Mouse (Mus musculus): ENCODE measurements around the gene Gm49322. TPM values are rescaled to one million over a fixed set of nuclear protein-coding genes. Genes with fewer than 3 reads are reported as not detected.
"Not testable (repeated sequence)": the region's sequence is repeated elsewhere in the genome, so short reads cannot be mapped to it uniquely, and the experiment has no call there.

The Gm49322 gene
- polyA plus RNA-seq (2012; rRNA removed), result 1.5 and 2.1 TPM in 2 replicates

DNA sequence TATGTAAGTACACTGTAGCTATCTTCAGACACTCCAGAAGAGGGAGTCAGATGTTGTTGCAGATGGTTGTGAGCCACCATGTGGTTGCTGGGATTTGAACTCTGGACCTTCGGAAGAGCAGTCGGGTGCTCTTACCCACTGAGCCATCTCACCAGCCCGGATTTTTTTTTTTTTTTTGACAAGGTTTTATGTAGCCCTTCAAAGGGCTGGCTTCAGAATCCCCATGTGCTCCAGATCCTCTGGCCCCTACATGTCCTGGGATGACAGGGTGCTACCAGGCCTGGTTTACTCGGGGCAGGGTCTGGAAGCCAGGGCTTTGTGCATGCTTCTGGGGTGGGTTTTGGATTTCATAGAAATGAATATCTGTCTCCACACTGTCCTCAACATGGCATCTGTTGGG lies at the start of gene Gm49322:
TSS of gene Gm49322 (plus strand) at position 301 of the 400 bp plus-strand sequence.
- DNase-seq (ENCODE audit: low read depth), result not testable (repeated sequence)

DNA sequence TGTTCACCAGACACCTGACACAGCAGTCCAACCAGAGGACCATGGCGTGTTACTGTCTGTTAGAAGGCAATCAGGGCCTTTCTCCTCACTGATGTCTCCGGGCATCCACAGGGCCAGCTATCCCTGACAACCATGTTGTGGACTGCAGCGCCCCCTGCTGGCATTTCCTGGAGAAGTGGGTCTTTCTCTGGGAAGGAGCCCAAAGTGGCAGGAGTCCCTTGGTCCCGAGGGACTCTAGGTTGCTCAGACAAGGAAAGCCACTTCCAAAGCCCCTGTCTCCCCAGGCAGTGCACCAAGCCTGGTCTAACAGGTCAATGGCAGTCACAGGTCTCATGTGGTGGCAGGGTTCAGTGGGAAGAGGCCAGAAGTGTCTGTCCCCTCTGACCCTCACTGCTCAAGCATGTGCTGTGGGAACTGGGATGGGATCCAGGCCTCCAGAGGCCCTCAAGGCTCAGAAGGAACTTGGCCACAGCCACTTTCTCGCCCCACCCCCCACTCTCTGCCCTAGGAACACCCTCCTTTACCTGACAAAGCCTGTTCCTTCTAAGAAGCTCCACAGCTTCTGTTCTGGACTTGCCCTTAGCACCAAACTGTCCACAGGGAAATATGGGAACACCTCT lies 48.4 kb upstream of the Gm49322 start:
- no peak for DNase-seq (ENCODE audit: low read depth)

DNA sequence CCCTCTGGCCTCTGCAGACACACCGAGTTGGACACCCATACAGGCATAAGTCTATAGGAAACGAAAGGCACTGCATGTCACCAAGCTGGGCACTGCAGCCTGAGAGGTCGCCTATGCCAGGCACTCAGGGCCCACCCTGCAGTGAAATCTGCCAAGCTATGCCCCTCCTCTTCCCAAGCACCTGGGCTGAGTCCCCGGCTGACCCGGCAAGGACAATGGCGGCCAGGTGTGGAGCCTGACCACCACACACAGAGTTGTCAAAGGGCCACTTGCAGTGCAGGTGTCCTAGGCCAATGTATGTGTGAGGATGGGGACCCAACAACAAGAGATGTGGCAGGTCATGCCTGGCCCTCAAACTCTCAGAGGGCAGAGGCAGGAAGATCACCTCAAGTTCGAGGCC lies 46.4 kb upstream of the Gm49322 start:
- no peak for DNase-seq (ENCODE audit: low read depth)

DNA sequence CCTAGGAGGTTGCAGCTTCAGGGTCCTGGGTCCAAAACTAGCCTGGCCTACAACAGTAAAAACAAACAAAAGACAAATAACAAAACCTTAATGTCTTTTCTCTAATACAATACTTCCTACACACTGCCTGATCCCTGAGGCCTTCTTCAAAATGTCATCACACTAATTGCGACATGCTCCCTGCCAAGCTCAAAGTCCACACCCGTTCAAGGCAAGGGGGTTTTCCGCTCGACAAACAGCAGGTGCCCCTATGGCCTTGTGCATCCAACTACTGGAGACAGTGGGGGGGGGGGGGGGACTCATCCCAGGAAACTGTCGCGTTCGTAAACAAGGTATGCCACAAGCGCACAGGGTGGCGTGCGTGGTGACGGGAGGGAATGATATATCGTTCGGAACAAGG lies 45.2 kb upstream of the Gm49322 start:
- no peak for DNase-seq (ENCODE audit: low read depth)

DNA sequence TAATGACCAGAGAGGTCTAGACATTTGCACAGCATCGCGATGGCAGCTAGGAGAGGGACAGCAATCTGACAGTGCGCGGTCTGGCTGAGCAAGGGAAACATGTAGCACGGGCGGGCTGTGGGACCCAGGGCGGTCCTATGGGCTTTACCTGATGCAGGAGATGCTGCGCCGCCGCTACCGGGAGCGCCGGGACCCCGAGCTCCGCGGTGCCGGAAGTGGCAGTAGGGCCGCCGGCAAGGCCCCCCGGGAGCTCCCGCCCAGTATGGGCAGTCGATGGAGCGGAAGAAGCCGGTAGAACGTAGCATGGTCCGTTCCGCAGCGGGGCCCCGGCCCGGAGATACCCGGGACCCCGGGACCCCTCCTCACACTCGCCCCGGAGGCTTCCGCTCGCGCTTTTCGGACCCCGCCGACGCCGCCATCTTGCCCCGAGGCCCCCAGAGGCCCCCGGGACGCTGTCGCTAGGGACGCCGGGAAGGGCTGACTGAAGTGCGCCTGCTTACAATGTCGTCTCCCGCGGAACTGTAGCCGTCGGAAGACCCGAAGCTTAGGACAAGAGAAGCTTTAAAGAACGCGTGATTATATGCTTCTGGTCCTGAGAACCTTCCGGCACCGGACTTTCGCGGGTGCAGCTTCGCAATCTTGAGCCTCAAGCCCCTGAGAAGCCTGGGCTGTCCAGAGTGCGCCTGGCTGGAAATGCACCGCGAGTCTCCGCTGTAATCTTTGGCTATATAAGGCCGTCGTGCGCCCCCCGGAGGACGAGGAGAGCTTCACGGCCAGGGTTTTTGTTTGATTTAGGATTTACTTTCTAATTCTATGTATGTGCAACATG lies 44.5 kb upstream of the Gm49322 start, which contains the start of gene Rexo1:
TSS of gene Rexo1 (minus strand) at position 445 of the 829 bp plus-strand sequence.
- DNase-seq (ENCODE audit: low read depth), result no peak

DNA sequence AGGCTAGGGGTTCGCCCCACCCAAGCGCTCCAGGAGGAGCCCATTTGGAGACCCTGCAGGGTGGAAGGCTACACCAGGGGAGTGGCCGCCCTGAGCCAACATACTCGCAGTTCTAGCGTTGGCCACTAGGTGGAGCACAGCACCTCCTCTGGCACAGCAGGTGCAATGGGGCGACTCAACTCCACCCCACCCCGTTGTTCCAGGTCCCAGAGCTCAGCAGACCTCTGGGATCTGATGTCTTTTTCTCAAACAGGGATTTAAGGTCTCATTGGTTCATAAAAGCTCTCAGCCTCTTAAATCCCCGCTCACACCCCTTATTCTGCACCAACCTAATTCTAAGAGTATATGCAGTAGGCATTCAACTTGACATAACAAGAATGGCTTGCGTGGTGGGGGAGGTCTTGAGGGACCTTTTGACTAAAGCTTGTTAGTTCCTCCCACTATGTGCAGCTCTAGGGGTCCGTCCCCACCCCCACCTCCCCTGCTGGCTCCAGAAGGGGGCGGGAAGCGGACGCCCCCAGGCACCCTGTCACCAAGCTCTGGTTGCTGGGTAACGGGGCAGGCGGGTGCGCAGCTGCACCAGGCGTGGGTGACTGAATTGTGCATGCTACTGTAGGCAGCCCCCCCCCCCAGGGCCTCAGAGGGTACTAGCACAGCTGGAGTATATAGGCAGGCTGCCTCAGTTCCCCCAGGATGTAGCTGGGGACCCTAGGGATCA lies 39.3 kb upstream of the Gm49322 start:
- DNase-seq (ENCODE audit: low read depth), result no peak

DNA sequence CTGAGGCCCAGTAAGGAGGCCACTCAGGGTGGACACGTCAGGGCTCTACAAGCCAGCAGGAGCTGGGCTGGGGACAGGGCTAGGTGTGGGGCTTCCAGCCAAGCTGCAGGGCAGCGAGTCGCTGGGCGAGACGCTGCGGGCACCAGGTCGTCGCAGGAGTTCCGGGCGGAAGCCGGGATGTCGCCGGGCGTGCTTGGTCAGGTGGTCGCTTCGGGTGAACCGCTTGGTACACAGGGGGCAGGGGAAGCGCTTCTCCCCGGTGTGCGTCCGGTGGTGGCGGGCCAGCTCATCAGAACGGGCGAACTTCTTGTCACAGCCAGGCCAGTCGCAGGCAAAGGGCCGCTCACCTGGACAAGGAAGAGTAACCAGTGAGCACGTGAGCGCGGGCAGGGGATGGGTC lies 36.9 kb upstream of the Gm49322 start:
- DNase-seq (ENCODE audit: low read depth), result no peak

DNA sequence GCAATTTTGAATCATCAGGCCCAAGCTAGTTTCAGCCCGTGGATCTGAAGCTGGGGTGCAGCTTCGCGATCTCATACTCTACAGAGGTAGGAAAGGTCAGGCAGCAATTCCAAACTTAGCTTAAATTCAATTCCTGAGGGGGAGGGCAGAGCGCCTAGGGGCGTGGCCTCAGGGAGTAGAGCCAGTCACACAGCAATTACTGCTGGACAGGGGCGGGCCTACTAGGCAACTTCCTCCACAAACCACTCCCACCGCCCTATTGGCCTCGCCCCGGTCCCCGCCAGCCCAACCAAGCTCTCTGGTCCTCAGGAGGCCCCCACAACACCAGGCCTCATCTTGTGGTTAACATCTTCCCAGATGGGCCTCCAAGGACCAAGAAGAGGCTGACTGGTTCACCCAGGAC lies 36.2 kb upstream of the Gm49322 start:
- DNase-seq (ENCODE audit: low read depth), result no peak

DNA sequence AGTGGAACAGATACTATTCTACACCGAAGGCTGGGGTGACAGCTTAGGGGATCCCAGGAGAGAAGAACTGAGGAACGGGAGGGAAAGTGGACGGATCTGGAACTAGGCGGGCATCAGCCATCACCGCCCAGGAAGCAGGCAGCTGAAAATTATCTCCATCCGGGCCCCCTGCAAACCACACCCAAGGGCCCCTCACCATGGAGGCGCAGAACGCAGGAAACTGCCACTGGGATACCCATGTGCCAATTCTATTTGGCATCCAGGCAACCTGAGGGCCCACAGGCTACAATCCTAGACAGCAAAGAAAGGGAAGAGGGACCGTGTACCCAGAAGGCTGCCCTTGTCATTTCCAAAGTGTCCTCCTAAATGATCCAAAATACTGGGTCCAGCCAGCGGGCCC lies 35.4 kb upstream of the Gm49322 start:
- no peak for DNase-seq (ENCODE audit: low read depth)

DNA sequence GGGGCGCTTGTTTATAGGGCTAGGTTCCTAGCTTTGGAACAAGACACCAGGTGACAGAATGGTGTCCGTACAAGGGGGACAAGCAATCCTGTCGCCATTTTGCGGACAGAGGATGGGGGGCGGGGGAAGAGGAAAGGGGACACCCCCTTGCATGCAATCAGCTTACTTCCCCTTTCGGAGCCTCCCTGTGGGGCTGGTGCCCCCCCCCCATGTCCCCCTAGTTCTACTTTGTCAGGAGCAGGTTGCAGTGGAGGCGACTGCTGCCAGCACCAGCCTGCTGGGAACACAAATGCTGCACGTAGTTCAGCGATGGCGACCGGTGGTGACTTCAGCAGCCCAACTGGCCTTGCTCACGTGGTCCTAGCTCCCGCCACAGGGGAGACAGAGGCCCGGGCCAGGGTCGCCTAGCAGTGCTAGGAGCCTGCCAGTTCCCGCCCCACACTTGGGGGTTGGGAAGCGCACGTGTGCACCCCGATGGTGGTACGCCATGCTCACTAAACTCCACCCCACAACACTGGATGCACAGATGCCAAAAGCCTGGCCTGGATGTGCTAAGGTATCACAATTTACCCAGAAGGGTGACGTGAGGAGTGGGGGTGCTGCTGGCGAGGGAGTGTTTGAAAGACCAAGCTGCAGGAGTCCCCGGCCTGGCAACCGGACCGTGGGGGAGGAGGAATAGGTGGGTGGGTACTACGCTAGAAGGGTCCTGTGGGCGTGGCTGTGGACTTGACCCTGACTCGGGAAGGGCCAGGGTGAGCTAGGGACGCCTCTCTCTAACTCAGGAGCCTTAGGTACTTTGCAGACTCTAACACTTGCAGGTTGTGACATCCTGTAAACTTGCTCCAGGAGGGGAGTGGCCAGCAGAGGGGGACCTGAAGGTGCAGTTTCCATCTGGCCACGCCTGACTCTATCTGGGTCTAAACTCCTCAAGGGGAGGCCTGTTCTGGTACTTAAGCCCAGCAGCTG lies 34.7 kb upstream of the Gm49322 start:
- DNase-seq (ENCODE audit: low read depth), result no peak

DNA sequence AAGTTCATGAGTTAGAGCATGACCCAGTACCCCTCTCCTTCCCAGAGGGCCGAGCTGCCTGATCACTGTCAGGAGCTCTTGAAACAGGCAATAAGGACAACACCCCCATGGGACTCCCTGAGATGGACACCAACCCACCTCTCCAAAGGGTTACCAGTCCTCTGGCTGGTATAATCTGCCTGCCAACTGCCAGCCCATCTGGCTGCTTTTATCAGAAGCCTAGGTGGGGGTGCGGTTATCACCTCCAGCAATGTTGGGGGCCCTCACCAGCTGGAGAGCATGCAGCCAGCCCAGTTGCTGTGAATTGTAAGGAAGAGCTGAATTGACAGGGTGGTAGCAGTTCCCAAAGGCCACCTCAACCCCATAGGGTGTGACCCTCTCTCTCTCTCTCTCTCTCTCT lies 33.3 kb upstream of the Gm49322 start:
- no peak for DNase-seq (ENCODE audit: low read depth)

DNA sequence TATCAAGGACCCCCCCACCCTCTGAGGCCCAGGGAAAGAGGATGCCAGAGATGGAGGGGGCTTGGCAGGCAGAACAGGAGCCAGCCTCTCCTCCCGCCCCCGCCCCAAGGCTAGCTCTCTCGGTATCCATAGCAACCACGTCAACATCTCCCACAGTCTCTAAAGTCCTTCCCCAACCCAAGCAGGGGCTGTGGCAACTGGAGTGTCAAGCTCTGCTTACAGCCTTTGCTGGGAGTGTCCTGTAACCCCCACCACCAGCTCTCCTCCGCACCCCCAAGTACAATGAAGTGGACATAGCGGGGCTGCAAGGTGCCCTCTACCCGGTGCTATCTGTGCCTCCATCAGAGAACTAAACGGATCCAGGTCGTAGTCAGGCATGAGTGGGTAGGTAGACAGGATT lies 31.9 kb upstream of the Gm49322 start:
- no peak for DNase-seq (ENCODE audit: low read depth)

DNA sequence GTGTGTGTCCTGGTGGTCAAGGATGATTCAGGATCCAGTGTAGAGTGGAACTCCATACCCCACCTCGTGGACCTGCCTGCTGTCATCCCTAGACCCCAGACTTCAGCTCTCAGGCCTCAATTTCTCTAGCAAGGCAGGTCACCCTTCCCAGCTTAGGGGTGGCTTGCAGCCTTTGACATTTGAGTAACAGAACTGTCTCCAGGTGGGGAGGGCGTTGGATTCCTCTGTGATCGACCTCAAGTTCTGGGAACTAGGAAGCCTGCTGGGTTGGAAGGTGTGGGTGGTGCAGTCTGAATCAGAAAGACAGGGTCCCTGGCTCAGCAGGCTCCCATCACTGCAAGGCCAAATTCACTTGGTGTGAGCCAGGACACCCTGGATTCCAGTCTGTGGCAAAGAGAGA lies 30.9 kb upstream of the Gm49322 start:
- no peak for DNase-seq (ENCODE audit: low read depth)

DNA sequence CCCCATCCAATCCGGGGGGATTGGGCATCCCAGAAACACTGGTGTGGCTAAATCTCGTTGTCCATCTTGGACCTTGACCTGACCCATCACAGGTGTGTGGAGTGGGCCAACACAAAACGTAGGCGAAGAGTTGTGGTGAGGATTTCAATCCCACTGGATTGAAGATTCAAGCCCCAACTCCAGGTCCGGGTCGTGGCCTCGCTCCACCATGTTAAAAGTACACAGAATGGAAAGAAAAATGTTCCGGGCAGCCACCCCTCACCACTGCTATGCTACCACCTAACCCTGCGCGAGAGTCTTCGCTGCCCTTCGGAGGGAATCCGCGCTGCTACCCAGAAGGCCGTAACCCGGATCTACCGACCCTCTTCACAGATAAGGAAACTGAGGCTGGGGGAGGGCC lies 29.9 kb upstream of the Gm49322 start:
- DNase-seq (ENCODE audit: low read depth), result no peak

DNA sequence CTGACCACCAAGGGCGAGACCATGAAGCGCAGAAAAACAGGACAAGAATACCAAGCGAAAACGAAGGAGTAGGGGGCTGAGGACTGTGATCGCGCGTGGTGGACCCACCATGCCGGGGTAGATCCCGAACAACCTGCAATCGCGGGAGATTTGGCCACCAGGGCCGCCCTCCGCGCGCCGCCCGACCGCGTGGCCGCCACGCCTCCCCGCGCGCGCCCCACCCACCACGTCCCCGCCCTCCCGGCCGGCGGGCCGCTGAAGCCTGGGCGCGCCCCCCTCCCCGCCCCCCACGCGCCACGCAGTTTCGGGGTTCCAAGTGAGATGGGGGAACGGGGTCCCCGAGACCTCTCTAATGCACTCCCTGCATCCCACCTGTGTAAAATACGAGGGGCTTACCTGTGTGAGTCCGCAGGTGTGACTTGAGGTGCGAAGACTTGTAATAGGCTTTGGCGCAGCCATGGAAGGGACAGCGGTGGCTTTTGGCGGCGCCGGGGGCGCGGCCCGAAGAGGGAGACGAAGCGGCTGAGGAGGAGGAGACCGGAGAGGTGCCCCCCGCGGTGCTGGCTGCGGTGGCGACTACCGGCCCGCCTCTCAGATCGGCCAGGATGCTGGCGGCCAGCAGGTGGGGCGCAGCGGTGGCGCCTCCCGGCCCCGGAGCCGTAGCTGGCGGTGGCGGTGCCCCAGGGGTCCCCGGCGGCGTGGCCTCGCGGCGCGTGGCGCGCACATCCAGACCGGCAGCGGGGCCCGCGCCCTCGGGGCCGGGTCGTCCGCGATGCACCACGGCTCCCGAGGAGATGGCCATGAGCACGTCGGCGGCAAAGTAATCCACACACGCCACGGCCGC lies 29.2 kb upstream of the Gm49322 start:
- no peak for DNase-seq (ENCODE audit: low read depth)

DNA sequence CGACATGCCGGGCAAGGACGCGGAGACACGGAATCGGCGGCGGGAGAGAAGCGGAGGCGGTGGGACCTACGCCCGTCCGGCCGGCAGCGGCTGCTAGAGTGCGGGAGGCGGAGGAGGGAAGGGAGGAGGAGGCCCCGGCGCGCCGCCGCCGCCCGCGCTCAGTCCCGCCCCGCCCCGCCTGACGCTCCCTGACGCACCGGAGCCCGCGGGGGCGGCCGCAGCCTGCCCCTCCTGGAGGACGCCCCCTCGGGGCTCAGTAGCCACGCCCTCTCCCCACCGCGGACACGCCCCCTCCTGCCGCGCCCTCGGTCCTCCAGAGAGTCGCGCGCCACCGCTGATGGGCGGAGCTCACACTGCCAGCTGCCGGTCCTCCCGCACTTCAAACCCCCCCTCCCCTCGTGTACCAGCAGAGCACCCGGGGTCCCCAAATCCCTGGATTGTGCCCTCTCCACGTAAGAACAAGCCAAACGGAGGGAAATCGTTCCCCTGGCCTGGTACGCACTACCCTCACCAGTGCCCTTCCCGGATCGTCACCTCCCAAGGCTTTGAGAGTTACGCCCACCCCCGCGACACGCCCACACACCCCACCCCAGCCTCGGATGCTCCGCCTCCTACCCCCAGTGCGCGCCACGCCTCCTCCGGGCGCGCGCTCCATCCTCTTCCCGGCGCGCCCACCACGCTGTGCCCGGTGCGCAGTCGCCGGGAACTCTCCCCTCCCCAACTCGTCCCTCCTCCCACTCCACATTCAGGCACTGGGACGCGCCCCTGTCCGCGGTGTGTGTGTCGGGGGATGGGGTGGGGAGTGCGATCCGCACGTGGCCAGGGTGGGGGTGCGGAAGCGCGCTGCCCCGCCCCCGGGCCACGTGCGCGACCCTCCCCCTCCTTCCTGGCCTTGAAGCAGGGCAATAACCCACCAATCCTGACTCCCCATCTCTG lies 28.4 kb upstream of the Gm49322 start, which contains the start of gene Klf16:
TSS of gene Klf16 (minus strand) at position 127 of the 936 bp plus-strand sequence.
- no peak for DNase-seq (ENCODE audit: low read depth)

DNA sequence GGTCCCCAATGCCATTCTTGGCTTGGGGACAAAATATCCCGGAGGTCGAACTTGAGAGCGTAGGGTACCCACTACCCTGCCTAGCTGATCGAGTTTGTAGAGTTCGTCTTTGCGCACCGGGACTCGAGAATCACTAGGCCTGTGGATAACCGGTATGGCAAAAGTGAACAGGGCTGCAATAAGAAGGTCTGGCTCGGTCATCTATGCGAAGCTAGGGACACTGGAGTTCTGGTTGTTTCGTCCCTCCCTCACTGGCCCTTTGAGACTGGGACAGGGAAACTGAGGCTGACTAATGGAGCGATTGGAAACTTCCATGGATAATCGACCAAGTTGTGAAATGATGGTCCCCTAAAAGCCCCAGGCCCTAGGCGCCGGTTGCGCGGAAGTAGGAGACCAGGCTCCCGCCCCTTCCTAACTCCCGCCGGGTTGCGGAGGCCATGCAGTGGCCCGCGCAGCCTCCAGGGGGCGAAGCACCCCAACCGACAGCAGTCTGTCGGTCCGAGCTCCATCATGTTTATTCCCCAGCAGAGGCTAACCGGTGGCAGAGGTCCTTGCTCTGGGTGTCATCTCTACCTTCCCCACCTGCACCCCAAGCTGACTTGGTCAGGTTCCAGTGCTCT lies 27.6 kb upstream of the Gm49322 start:
- no peak for DNase-seq (ENCODE audit: low read depth)

DNA sequence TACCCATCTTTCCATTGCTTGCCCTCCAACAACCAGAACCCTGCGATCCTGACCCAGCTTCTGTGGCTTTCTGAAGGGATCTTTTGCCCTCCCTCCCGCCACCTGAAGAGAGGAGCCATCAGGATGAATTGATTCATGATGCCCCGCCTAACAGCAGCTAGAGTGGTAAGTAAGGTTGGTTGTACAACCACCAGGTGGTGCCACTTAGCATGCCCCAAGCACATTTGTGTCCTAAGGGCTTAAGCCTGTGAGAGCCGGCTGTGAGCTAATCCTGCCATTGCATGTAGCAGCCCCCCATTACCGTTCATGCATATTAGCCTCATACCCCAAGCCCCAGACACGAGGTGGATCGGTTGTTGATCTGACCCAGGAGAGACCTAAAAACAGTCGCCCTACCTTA lies 26.9 kb upstream of the Gm49322 start:
- DNase-seq (ENCODE audit: low read depth), result no peak

DNA sequence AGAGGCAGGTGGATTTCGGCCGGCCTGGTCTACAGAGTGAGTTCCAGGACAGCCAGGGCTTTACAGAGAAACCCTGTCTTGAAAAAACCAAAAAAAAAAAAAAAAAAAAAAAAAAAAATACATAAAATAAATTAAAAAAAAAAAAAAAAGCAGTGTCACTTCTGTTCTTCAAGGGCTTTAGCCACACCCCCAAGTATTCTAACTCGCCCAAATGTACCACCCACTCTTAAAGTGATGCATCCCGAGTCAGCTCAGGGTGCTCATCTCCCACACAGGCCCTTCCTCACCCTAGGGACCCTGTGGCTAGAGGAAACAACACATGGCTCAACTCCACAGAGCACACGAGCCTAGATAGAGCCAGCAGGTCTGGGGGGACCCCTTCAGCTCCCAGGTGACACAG lies 22.8 kb upstream of the Gm49322 start:
- no peak for DNase-seq (ENCODE audit: low read depth)

Measured in gonadal fat pad, adult 2 months (tissue).